Mouse (Mus musculus): ENCODE results near the gene Srsf1.

DNA sequence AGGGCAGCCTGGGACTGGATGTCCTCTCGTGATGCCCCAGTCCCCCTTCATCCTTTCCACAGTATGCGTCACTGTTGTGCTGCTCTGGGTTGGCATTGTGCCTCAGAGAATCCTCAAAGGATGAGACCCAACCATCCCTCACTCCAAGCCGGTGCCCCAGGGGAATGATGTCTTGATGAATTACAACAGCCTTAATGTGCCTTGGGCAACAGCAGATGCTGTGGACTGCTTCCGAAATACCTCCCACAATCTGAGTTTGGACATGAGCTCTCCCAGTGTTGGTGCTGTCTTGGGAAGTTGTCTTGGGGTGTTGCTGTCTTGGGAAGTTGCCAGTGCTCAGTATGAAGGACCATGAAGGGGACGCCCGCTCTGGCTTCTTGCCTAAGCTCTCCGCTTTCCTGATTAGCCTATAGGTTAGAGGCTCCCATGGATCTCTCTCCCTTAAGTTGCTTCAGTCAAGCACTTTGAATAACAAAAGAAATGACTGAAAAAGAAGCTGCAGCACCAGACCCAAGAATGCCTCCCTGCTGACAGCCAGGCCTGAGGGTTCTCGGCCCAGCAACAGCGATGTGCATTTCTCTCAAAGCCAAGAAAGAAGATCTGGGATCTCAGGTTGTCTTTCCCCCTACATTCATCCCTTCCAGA is 19.7 kb upstream of the Srsf1 start:
- TF ChIP-seq ZNF384 (IDR thresholded peaks at IDR 0.05; ENCODE audit: low read depth, low read length) (no peak), CTCF (conservative IDR thresholded peaks at IDR 0.05 in 1 of 2, IDR thresholded peaks at IDR 0.05 in 1 of 2; ENCODE audit: low read depth in 2 of 2, low read length in 2 of 2) (no peak), ZKSCAN1 (IDR thresholded peaks at IDR 0.05; ENCODE audit: borderline replicate concordance, low read depth, low read length) (no peak), RAD21 (IDR thresholded peaks at IDR 0.05; ENCODE audit: low read depth, low read length) (no peak), KAT2A (IDR thresholded peaks at IDR 0.05; ENCODE audit: insufficient replicate concordance, low read length) (no peak), MAFK (IDR thresholded peaks at IDR 0.05; ENCODE audit: insufficient replicate concordance, low read length) (no peak), TCF12 (IDR thresholded peaks at IDR 0.05; ENCODE audit: low read depth, low read length) (no peak), USF1 (IDR thresholded peaks at IDR 0.05; ENCODE audit: low read depth, low read length) (no peak), TBP (conservative IDR thresholded peaks at IDR 0.05; ENCODE audit: low read depth, low read length) (no peak), ZC3H11A (IDR thresholded peaks at IDR 0.05; ENCODE audit: low read depth, low read length) (no peak), E2F4 (IDR thresholded peaks at IDR 0.05; ENCODE audit: insufficient replicate concordance, low read depth, low read length) (no peak), POLR2A (IDR thresholded peaks at IDR 0.05; ENCODE audit: low read depth, low read length) (no peak)

All from CH12.LX (cell line).